ENCODE assay signal across 8 mouse cellular contexts in the genomic region with DNA sequence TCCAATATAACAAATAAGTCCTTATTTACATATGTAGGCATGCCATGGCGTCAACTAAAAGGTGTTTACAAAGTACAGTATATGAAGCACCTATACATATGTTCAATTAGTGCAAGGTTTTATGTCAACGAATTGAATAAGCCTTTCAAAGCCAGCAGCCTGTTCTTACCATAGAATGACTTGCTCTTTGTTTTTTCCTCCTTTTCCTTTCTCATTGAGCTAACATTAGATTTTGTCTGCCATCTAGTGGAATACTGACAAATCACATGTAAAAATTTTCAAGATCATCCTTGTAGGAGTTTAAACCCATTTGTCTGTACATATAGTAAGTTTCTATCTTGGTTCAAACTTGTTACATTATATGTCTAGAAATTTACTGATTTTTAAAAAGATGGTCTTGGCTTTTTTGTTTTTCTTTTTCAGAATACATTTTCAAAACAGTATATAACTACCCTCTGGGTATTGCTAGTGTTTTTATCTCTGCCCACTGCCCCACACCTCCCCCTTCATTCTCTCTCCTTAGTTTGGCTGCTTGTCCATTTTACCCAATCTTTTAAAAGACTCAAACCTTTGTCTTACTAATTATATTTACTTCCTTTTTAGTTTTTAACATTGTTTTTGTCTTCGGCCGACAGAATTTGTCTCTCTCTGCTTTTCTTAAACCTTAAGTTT.
DNase-seq lines count a peak whose midpoint lies in the region; ATAC-seq and TF ChIP-seq lines count a peak whose summit lies in the region.

No protein-coding gene starts in this region.

- H3K9me3 ChIP-seq in neural tube, embryonic 15.5 days (replicated peaks): no peaks in the 10 kb centered on the region

- no peaks in the 10 kb centered on the region for H3K4me1 ChIP-seq in liver, adult 2 months (ENCODE audit: control insufficient read depth, insufficient read depth, low read length)
- H3K4me1 ChIP-seq in neural tube, embryonic 15.5 days: no peaks in the 10 kb centered on the region

- no peak overlapping the region for H3K27ac ChIP-seq in liver, adult 2 months (replicated peaks; ENCODE audit: insufficient read depth, low read depth, low read length)
- no peak overlapping the region for H3K27ac ChIP-seq in neural tube, embryonic 15.5 days (replicated peaks)

- TF ChIP-seq POLR2A in liver, adult 2 months (IDR thresholded peaks at IDR 0.05; ENCODE audit: extremely low read depth, insufficient read depth, low read length): no peak

- WGBS in liver, adult 2 months: 59% methylated on average over 4 of the region's 4 CpGs
- WGBS in neural tube, embryonic 15.5 days: 56% methylated on average over 4 of the region's 4 CpGs

- no peak overlapping the region for H3K4me3 ChIP-seq in liver, adult 2 months (ENCODE audit: insufficient read depth, low read depth, low read length)
- H3K4me3 ChIP-seq in neural tube, embryonic 15.5 days (replicated peaks): no peak overlapping the region

- ATAC-seq in neural tube, embryonic 15.5 days (ENCODE audit: low FRiP score): peak; percentile 53; the same call in 1 of the 2 replicates

- no peaks in the 10 kb centered on the region for H3K79me2 ChIP-seq in liver, adult 2 months (ENCODE audit: control insufficient read depth, insufficient read depth, low read length)

- H3K9ac ChIP-seq in liver, adult 2 months (ENCODE audit: low read depth, low read length): no peak overlapping the region
- H3K9ac ChIP-seq in neural tube, embryonic 15.5 days (replicated peaks): no peak overlapping the region

- H3K36me3 ChIP-seq in liver, adult 2 months (ENCODE audit: control insufficient read depth, insufficient read depth, low read length): no peaks in the 10 kb centered on the region
- H3K36me3 ChIP-seq in neural tube, embryonic 15.5 days: no peaks in the 10 kb centered on the region

- DNase-seq in liver, adult 2 months (ENCODE audit: extremely low read depth, low read depth, low spot score): peak; percentile 45
- no peak for DNase-seq in liver
- peak; percentile 58 for DNase-seq in brain, adult 2 months (ENCODE audit: low read depth, low spot score)
- DNase-seq in gonadal fat pad, adult 2 months (ENCODE audit: low read depth): peak; percentile 20
- no peak for DNase-seq in right cerebral cortex, postnatal 10 days (ENCODE audit: low spot score in 2 of 2)
- DNase-seq in spleen, postnatal 14 days (ENCODE audit: low spot score in 2 of 2): no peak
- no peak for DNase-seq in kidney, postnatal 25 days

- H3K27me3 ChIP-seq in liver, adult 2 months (ENCODE audit: control insufficient read depth, insufficient read depth, low read length): no peaks in the 10 kb centered on the region
- H3K27me3 ChIP-seq in neural tube, embryonic 15.5 days (replicated peaks): no peaks in the 10 kb centered on the region

- no peak overlapping the region for H3K4me2 ChIP-seq in neural tube, embryonic 15.5 days

- TF ChIP-seq CTCF in liver, adult 2 months (IDR thresholded peaks at IDR 0.05; ENCODE audit: low read depth, low read length): 0 out of 2 replicates have a peak, but pooled peaks have one; percentile 14

Comparison
In these comparisons a context has a peak if more than half of its experiments do, and no peak if none do; other contexts are left out.
1. DNase-seq: peak in liver, adult 2 months (single experiment), brain, adult 2 months (single experiment) and gonadal fat pad, adult 2 months (single experiment); none in liver (single experiment), right cerebral cortex, postnatal 10 days (0 of 2), spleen, postnatal 14 days (0 of 2) and kidney, postnatal 25 days (0 of 2).